Mouse (Mus musculus) embryonic facial prominence, embryonic 13.5 days (tissue): ENCODE measurements around the gene Rps6kc1. TPM values are rescaled to one million over a fixed set of nuclear protein-coding genes. Genes with fewer than 3 reads are reported as not detected.

Experiments used
- ATAC-seq: fragments of 200-750 bp; cut with Nextera tagmentation; 2 replicates; pipeline ENCODE4 v1.8.0; 2017; ENCODE audit warnings: low read depth; ENCODE audit not compliant: insufficient number of reproducible peaks, insufficient read depth, low FRiP score, low TSS enrichment
- H3K27ac ChIP-seq: fragments of 300-500 bp; sonication (generic); 2 replicates; pipeline ENCODE4 v1.5.1; 2015; ENCODE audit warnings: moderate library complexity, mild to moderate bottlenecking, inconsistent platforms
- H3K27me3 ChIP-seq: fragments of 300-500 bp; sonication (generic); 2 replicates; pipeline ENCODE4 v1.6.1; 2015; ENCODE audit warnings: mild to moderate bottlenecking, inconsistent platforms
- H3K36me3 ChIP-seq: fragments of 300-500 bp; sonication (generic); 2 replicates; pipeline ENCODE4 v1.6.1; 2015; ENCODE audit warnings: mild to moderate bottlenecking, inconsistent platforms
- H3K4me1 ChIP-seq: fragments of 300-500 bp; sonication (generic); 2 replicates; pipeline ENCODE4 v1.6.1; 2015; ENCODE audit warnings: inconsistent platforms
- H3K4me2 ChIP-seq: fragments of 300-500 bp; sonication (generic); 2 replicates; pipeline ENCODE4 v1.6.1; 2015; ENCODE audit warnings: moderate library complexity, mild to moderate bottlenecking, inconsistent platforms
- H3K4me3 ChIP-seq: fragments of 300-500 bp; sonication (generic); 2 replicates; pipeline ENCODE4 v1.5.1; 2015; ENCODE audit warnings: mild to moderate bottlenecking, inconsistent platforms
- H3K9ac ChIP-seq: fragments of 300-500 bp; sonication (generic); 2 replicates; pipeline ENCODE4 v1.6.1; 2015; ENCODE audit warnings: mild to moderate bottlenecking, inconsistent platforms
- H3K9me3 ChIP-seq: fragments of 300-500 bp; sonication (generic); 2 replicates; pipeline ENCODE4 v1.6.1; 2016; ENCODE audit warnings: inconsistent platforms
- WGBS: fragments of 180-500 bp; shearing (Covaris S2); methylation state at CpG from one replicate; pipeline ENCODE4 v1.1.7; 2015; ENCODE audit warnings: mixed read lengths; 5-methylcytosine and 5-hydroxymethylcytosine counted together
- polyA plus RNA-seq: library from polyadenylated mRNA; unstranded; fragments of >200 nt; fragmentation: Nextera tagmentation; extraction: Ambion mirVana; gene quantifications from 2 replicates; pipeline ENCODE4 v1.2.1, GENCODE M21; 2015

Rps6kc1 gene
- polyA plus RNA-seq, 1 experiment from 2014 or later = 18.4 TPM

- no peak for ATAC-seq
- Histone ChIP-seq H3K9ac (no peak overlapping the region), H3K27me3 (no peaks in the 10 kb centered on the region), H3K9me3 (no peaks in the 10 kb centered on the region), H3K36me3 (no peaks in the 10 kb centered on the region), H3K27ac (no peak overlapping the region), H3K4me2 (no peak overlapping the region), H3K4me1 (peaks cover 12% of the 10 kb centered on the region), H3K4me3 (no peak overlapping the region)
- 82% methylated on average over 5 of the region's 5 CpGs for WGBS
Measured at GRCm38 (mm10) chr1:190662736-190663135, 248.8 kb downstream of the Rps6kc1 start.

DNA sequence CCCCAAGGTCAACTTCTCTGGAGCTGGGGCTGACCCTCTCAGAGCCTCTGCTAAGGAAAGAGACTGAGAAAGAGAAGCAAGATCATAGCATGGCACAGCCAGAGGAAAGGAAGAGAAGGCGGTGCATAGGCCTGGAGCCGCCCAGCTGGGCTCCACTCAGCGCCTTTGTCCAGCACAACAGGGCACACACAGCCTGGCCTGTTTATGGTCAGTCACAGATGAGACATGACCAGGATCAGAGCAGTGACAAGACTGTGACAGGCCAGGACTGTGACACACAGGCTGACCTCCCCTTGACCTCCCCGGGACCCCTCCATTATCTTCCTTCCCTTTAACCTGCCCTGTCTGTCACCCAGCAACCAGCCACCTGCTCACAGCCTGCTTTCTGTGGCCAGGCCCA, 249.8 kb downstream of the Rps6kc1 start:
- H3K4me3 ChIP-seq = no peak overlapping the region
- no peaks in the 10 kb centered on the region for H3K27me3 ChIP-seq
- H3K4me1 ChIP-seq = peaks cover 12% of the 10 kb centered on the region
- no peak for ATAC-seq
- no peaks in the 10 kb centered on the region for H3K36me3 ChIP-seq
- WGBS = 55% methylated on average over 4 of the region's 4 CpGs
- H3K4me2 ChIP-seq = no peak overlapping the region
- no peak overlapping the region for H3K27ac ChIP-seq
- H3K9me3 ChIP-seq = no peaks in the 10 kb centered on the region
- no peak overlapping the region for H3K9ac ChIP-seq

- Histone ChIP-seq H3K36me3 (no peaks in the 10 kb centered on the region), H3K9ac (no peak overlapping the region), H3K27me3 (no peaks in the 10 kb centered on the region), H3K4me3 (no peak overlapping the region), H3K4me2 (no peak overlapping the region), H3K27ac (no peak overlapping the region), H3K9me3 (no peaks in the 10 kb centered on the region), H3K4me1 (peaks cover 12% of the 10 kb centered on the region)
- ATAC-seq = no peak
- WGBS = 81% methylated on average over 15 of the region's 15 CpGs
Measured at GRCm38 (mm10) chr1:190661249-190661648, 250.3 kb downstream of the Rps6kc1 start.

DNA sequence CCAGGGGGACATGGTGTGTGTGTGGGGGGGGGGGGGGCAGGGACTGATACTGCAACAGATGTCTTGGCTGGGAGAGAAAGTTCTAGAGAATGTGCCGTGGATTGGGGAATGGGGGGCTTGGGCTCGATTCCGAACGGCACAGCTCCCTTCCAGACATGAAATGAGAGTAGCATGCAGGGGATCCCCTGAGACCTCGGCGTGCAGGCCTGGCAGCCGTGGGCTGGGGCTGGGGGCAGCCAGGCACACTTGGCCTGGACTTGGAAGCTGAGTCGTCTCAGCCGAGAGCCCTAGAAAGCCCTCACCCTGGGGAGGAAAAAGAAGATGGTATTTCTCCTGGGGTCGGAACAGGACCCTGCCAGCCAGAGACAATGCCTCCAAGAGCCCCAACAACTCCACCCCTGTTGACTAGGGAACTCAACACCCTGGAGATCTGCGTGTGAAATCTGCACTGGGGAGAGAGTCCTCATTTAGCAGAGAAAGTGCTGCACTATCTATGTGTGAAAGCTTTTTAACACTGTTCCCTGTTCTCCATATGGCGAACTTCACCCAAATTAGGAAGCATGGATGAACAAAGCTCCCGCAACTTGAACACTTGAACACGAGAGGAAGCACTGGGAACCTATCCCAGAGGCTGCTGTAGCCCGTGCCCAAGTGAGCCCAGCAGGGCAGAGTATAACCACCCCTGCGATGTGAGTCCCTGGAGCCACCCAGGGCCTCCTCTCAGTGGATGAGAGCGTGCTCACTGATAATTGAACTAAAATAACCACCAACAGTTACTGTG, 251.7 kb downstream of the Rps6kc1 start:
- no peak overlapping the region for H3K4me2 ChIP-seq
- H3K9ac ChIP-seq = no peak overlapping the region
- no peak overlapping the region for H3K4me3 ChIP-seq
- H3K4me1 ChIP-seq = peaks cover 12% of the 10 kb centered on the region
- H3K36me3 ChIP-seq = no peaks in the 10 kb centered on the region
- 61% methylated on average over 17 of the region's 17 CpGs for WGBS
- no peak overlapping the region for H3K27ac ChIP-seq
- H3K9me3 ChIP-seq = no peaks in the 10 kb centered on the region
- H3K27me3 ChIP-seq = no peaks in the 10 kb centered on the region
- ATAC-seq = no peak

- Histone ChIP-seq H3K27me3 (no peaks in the 10 kb centered on the region), H3K36me3 (no peaks in the 10 kb centered on the region), H3K9ac (no peak overlapping the region), H3K9me3 (no peaks in the 10 kb centered on the region), H3K4me3 (no peak overlapping the region), H3K4me2 (no peak overlapping the region), H3K27ac (no peak overlapping the region), H3K4me1 (peaks cover 12% of the 10 kb centered on the region)
- no peak for ATAC-seq
- WGBS = 93% methylated on average over 13 of the region's 13 CpGs
Measured at GRCm38 (mm10) chr1:190658266-190658665, 253.3 kb downstream of the Rps6kc1 start.

DNA sequence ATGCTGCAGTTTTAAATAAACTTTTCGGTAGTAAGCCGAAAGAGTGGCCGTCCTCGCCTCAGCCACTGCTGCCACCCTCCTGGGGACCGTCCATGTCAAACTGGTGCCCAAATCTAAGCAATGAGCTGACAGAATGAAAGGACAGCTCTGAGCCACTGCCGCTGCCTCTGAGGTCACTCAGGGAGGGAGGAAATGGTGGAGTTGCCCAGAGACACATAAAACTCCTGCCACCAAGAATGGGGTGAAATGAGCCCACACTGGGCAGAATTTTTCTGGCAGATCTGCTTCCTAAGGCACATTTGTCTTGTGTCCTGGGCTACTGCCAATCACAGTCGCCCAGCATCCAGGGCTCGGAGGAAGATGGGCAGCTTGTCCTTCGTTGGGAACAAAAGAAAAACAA, 255.5 kb downstream of the Rps6kc1 start:
- Histone ChIP-seq H3K36me3 (no peaks in the 10 kb centered on the region), H3K4me3 (no peak overlapping the region), H3K9me3 (no peaks in the 10 kb centered on the region), H3K9ac (no peak overlapping the region), H3K4me1 (peaks cover 12% of the 10 kb centered on the region), H3K4me2 (no peak overlapping the region), H3K27ac (no peak overlapping the region), H3K27me3 (no peaks in the 10 kb centered on the region)
- ATAC-seq = no peak
- WGBS = 78% methylated on average over 9 of the region's 9 CpGs

- Histone ChIP-seq H3K9me3 (no peaks in the 10 kb centered on the region), H3K4me3 (no peak overlapping the region), H3K4me2 (no peak overlapping the region), H3K4me1 (peaks cover 12% of the 10 kb centered on the region), H3K36me3 (no peaks in the 10 kb centered on the region), H3K9ac (no peak overlapping the region), H3K27me3 (no peaks in the 10 kb centered on the region), H3K27ac (no peak overlapping the region)
- ATAC-seq = no peak
- WGBS = 93% methylated on average over 7 of the region's 7 CpGs
Measured at GRCm38 (mm10) chr1:190655651-190656050, 255.9 kb downstream of the Rps6kc1 start.

DNA sequence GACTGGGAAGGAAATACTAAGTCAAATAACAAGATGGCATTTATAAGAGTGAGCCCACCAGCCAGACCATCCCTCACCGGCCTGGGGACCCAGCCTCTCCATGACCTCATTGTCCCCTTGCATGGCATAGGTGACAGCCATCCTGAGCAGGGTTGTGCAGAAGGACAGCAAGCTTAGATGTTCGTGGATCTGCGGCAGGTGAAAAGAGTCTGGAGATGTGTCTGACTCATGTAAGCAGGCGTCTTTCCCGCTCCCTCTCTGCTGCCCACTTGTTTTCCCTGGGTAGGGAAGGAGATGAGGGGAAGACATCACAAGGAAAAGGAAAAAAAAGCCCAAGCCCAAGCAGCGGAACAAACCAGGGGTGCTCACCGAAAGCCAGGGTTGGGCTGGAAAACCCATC, 256.5 kb downstream of the Rps6kc1 start:
- 92% methylated on average over 7 of the region's 7 CpGs for WGBS
- Histone ChIP-seq H3K9ac (no peak overlapping the region), H3K27ac (no peak overlapping the region), H3K36me3 (no peaks in the 10 kb centered on the region), H3K27me3 (no peaks in the 10 kb centered on the region), H3K4me3 (no peak overlapping the region), H3K9me3 (no peaks in the 10 kb centered on the region), H3K4me1 (peaks cover 12% of the 10 kb centered on the region), H3K4me2 (no peak overlapping the region)
- ATAC-seq = no peak

DNA sequence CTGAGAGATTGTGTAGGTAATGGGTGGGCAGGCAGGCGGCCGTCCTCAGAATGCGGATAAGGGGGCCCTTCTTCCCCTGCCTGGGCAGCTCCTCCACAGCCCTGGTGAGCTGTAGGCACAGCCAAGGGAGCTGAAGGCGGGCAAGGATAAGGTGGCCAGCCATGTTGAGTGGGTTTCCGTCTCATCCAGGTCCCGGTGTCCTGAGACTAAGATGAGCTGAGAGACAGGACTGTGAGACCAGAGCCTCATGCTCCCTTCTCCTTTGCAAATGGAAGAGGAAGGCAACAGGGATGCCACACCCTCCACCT, 256.9 kb downstream of the Rps6kc1 start:
- 89% methylated on average over 6 of the region's 6 CpGs for WGBS
- Histone ChIP-seq H3K4me1 (peaks cover 9% of the 10 kb centered on the region), H3K36me3 (no peaks in the 10 kb centered on the region), H3K27me3 (no peaks in the 10 kb centered on the region), H3K27ac (no peak overlapping the region), H3K4me3 (no peak overlapping the region), H3K9me3 (no peaks in the 10 kb centered on the region), H3K4me2 (no peak overlapping the region), H3K9ac (no peak overlapping the region)
- ATAC-seq = no peak

- no peaks in the 10 kb centered on the region for H3K27me3 ChIP-seq
- ATAC-seq = no peak
- no peaks in the 10 kb centered on the region for H3K9me3 ChIP-seq
- WGBS = 83% methylated on average over 20 of the region's 20 CpGs
- peaks cover 5% of the 10 kb centered on the region; the same call in 1 of the 2 replicates for H3K4me1 ChIP-seq
- no peak overlapping the region for H3K4me2 ChIP-seq
- no peaks in the 10 kb centered on the region for H3K36me3 ChIP-seq
- no peak overlapping the region for H3K27ac ChIP-seq
- no peak overlapping the region for H3K4me3 ChIP-seq
- H3K9ac ChIP-seq = no peak overlapping the region
Measured at GRCm38 (mm10) chr1:190653989-190654693, 257.4 kb downstream of the Rps6kc1 start.

DNA sequence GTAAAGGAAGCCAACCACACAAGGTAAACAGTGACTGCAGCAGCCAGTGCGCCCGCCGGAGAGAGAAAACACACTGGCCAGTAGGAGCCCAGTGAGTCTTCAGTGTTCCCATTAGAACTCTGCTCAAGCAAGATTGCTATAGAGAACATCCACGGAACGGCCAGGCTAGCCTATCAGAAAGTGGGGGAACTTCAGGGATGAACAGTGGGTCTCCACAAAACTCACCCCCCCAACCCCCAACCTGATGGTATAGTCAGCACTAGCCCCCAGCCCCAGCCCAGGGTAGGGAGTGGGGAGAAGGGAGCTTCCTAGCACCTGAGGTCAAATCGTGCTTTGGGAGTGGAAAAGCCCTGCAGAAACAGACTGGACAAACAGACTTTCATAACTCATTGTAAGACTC, 258.5 kb downstream of the Rps6kc1 start:
- Histone ChIP-seq H3K9me3 (no peaks in the 10 kb centered on the region), H3K27ac (no peak overlapping the region), H3K4me3 (no peak overlapping the region), H3K4me1 (no peaks in the 10 kb centered on the region), H3K9ac (no peak overlapping the region), H3K36me3 (no peaks in the 10 kb centered on the region), H3K4me2 (no peak overlapping the region), H3K27me3 (no peaks in the 10 kb centered on the region)
- WGBS = 86% methylated on average over 6 of the region's 6 CpGs
- no peak for ATAC-seq
